Mouse (Mus musculus): ENCODE results near the gene Zfp219. TPM values are rescaled to one million over a fixed set of nuclear protein-coding genes. Genes with fewer than 3 reads are reported as not detected.
"Not testable (repeated sequence)": the region's sequence is repeated elsewhere in the genome, so short reads cannot be mapped to it uniquely, and the experiment has no call there.

The Zfp219 gene
- polyA plus RNA-seq (2012) = 59.0 and 77.2 TPM in 2 replicates

DNA sequence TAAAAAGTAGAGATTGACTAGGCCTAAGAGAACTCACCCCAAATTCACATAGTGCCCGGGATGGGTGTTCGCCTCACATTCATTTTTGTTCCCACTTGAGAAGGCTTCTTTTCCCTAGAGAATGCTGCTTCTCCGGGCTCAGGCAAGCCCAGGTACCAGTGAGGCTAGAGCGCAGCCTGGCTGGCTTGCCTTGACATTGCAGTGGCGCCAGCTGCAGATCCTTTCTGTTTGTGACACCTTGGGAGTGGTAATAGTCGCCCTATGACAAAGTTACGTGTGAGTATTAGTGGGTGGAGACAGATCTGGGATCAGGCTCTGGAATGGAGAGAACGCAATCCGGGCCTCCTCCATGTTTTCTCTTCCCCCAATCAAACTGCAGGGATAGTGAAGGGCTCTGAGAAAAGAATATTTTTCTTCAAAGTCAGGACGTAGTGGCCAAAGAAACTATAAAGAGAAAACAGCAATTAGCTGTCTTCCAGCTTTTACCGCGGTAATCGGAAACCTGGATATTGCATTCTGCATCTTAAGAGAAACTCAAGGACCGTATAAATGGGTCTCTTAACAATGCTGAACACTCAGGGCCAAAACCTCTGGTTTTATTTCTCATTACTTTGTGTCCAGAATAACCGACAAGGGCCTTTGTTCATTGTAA, at the start of gene Zfp219:
TSS of gene Zfp219 (minus strand) at position 248 of the 652 bp plus-strand sequence.
- no peak for TF ChIP-seq GATA1 (IDR thresholded peaks at IDR 0.05; ENCODE audit: low read length)

DNA sequence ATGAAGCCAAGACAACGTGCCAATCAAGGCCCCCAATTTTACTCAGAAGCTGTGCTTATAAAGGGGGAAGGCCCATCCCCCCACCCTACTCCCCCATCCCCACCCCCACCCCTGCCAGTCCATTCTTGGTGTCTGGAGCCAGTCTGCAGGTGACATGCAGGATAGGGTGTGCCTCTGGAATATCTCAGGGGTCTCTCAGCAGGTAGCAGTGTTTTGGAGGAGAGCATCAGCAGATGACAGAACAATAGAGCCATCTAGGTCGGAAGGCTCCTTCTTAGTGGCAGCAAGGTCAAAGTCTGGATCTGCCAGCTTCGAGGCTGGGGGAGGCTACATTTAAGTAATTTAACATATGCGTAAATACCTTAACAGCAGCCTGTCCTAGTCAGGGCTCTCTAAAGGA, 45.6 kb upstream of the Zfp219 start:
- no peak for TF ChIP-seq GATA1 (IDR thresholded peaks at IDR 0.05; ENCODE audit: low read length)

DNA sequence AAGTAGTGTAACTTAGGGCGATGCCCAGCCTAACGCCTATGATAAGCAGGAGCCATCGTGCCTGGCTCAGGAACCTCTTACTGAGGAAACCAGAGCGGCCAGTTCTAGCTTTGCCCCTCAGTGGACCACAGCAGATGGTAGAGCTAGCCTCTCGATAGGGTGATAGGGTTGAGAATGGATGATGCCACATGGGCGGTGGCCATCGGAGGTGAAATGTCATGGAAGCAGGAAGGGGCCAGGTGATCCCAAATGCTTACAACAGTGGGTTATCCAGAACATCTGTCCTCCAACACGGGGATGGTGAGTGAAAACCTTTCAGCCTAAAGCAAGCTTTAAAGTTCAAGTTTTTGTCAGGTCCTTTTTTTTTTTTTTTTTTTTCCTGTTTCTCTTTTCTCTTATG, 41.3 kb upstream of the Zfp219 start:
- TF ChIP-seq GATA1 (IDR thresholded peaks at IDR 0.05; ENCODE audit: low read length) = no peak

DNA sequence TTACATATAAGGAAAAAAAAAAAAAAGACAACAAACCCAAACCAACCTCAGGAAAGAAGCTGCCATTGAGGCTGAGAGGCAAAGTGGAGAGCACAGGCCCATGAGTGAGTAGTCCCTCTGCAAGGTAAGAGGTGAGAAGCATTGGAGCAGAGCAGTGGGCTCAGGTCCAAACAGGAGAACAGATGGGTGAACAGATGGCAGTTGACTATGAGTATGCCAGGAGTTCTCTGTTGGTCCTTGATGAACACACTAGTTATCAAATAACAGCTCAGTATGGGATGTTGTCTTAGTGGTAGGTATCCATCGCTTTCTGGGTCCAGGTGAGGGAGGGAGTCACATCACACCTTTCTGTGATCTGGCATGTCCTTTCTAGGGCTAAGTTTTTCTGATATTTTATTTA, 40.3 kb upstream of the Zfp219 start:
- TF ChIP-seq GATA1 (IDR thresholded peaks at IDR 0.05; ENCODE audit: low read length) = no peak

DNA sequence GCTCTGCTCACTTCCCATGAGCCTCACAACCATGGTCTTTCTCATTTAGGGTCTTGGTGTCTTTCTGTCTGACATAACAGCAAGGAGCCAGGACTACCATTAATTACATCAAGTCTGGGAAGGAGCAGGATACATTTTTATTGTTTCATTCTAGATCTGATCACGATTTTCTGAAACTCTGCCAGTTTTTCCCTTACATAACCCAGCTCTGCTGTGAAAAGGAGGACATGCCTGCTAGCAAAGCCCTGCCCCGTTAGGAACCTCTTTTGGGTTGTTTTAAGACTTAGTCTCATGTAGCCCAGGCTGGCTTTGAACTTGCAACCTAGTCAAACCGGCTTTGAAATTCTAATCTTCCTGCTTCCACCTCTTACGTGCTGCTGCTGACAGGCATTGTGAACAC, 39.4 kb upstream of the Zfp219 start:
- TF ChIP-seq GATA1 (IDR thresholded peaks at IDR 0.05; ENCODE audit: low read length) = no peak

DNA sequence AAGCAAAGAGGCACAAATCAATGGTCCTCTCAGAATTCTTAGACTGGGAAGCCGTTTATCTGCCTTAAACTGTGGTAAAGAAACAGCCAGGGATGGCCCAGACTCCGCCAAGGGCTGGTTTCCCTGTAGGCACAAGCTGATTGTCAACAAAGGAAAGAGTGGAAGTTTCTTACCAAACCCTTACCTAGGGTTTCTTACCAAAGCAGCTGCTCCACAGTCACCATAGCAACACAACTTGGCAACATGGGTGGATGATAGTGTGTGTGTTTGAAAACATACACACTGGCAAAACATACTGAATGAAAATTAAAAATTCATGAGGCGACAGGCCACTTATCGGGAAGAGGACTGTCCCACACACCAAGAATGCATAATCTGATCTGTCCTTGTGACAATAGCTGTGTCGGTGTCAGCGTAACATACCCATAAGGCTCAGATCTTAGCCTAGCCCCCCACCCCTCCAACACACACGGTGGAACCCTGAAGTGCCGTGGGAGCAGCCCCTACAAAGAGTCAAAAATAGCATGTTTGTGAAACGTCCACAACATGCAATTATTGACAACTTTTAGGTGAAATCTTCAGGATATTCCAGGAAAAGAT, 25.5 kb upstream of the Zfp219 start:
- no peak for TF ChIP-seq GATA1 (IDR thresholded peaks at IDR 0.05; ENCODE audit: low read length)

DNA sequence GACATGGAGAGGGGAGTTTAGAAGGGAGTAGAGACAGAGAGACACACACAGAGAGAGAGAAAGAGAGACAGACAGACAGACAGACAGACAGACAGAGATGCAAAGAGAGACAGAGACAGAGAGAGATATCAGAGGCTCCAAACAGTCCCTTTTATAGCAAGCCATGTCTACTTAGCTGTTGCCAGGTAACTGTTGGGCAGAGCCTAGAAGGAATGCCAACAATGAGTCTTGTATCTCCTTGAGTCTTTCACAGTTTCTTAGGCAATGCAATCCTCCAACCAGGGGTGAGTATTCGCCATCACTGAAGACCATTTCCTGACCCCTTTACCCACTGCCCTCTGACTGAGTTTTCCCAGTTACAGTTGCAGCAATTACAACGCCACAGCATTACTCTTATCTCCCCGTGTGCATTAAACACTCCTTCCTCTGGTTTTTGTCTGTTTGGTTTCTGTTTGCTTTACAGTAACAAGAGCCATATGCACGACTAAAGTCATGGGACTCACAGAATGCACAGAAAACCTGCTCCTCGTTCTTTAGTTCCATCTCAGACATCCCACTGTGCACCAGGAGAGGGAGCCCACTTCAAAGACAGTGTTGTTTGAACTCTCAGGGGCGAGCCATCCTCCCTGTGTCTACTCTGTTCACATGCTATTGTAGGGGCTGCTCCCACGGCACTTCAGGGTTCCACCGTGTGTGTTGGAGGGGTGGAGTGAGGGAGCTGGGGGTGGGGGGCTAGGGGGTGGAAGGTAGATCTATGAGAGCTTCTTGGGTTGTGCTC, 24.6 kb upstream of the Zfp219 start:
- no peak for TF ChIP-seq GATA1 (IDR thresholded peaks at IDR 0.05; ENCODE audit: low read length)

DNA sequence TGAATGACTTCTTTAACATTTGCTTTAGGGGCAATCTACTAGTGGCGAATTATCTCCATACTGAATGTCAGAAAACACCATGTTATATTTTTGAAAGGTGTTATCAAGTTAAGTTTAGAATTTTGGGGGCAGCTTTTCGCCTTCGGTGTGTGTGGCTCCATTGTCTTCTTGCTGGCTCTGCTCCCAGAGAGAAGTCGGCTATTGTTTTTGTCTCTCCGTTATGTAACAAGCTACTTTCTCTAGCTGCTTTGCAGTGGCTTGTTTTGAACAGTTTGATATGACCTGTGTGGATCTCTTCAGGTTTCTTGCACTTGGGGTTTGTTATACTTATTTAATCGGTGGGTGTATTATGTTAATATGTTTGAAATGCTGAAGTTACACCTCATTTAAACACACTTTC, 22.9 kb upstream of the Zfp219 start:
- no peak for TF ChIP-seq GATA1 (IDR thresholded peaks at IDR 0.05; ENCODE audit: low read length)

DNA sequence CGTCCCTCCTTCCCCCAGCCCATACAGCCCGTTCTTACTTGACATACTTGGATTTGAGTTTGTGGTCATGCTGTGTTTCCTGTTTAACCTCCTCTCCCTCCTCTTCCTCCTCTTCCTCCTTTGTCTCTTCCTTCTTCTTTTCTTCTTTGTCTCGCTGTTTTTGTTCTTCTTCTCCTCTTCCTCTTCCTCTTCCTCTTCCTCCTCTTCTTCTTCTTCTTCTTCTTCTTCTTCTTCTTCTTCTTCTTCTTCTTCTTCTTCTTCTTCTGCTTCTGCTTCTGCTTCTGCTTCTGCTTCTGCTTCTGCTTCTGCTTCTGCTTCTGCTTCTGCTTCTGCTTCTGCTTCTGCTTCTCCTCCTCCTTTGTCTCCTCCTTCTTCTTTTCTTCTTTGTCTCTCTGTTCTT, 21.8 kb upstream of the Zfp219 start, which contains the start of gene Olfr221:
TSS of gene Olfr221 (minus strand) at position 101 of the 400 bp plus-strand sequence.
- not testable (repeated sequence) for TF ChIP-seq GATA1 (IDR thresholded peaks at IDR 0.05; ENCODE audit: low read length)

DNA sequence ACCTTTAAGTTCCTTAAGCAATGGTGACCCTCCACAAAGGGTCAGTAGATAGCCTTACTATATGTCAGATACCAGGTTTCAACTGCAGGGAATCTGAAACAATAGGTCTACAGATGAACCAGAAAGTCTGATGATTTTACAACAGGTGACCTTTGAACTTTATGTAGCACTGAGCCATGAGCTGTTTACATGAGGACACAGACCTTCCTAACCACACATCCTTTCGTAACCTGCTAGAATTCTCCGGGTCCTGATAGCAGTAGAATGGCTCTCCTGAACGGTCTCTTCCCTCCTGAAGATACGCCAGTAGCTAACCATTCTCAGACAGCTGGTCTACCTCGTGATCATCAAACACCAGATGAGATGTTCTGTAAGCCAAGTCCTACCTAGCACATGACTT, 18.8 kb upstream of the Zfp219 start:
- TF ChIP-seq GATA1 (IDR thresholded peaks at IDR 0.05; ENCODE audit: low read length) = no peak

DNA sequence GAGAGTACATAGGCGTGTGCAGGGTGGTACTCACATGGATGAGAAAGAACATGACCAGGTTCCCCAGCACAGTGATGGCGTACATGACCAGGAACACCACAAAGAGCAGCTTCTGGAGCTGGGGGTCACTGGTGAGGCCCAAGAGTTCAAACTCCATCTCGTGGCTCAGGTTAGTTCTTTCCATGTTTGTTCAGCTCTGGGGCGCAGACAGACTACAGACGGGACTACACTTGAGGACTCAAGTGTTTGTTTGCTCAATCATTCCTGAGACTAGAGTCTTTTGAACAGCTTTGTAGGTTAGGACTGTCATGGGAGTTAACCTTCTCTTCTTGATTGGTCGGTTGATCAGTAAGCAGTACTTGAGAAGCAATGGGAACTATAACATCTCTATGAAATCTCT, 15.4 kb upstream of the Zfp219 start:
- TF ChIP-seq GATA1 (IDR thresholded peaks at IDR 0.05; ENCODE audit: low read length) = no peak

DNA sequence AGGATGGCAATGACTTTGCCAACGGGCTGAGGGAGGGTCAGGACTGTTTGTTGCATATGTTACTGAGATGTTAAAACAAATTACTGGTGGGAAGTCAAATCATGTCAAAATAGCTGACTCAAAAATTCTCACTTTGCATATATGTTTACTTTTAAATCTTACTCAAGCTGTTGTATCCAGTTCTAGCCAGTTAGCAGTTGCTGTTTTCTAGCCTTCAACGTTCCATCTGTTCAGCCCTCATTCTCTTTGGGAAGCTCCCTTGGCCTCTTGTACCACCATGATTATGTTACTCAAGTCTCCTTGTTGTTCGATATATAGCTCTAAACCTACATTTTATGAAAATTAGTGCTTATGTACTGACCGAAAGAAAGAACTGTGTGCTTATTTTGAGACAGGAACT, 5.8 kb upstream of the Zfp219 start:
- no peak for TF ChIP-seq GATA1 (IDR thresholded peaks at IDR 0.05; ENCODE audit: low read length)

DNA sequence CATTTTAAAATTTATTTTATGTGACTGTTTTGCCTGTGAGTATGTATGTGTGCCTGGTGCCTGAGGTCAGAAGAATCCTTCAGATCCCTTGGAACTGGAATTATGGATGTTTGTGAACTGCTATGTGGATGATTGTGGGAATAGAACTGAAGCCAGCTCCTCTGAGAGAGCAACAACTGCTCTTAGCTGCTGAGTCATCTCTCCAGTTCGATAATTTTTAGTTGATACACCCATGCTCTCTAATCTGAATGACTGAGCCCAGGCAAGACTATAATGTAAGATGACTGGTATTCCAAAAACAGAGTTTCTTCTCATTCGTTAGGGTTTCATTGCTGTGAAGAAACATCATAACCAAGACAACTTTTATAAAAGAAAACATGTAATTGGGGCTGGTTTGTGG, 3.6 kb upstream of the Zfp219 start:
- no peak for TF ChIP-seq GATA1 (IDR thresholded peaks at IDR 0.05; ENCODE audit: low read length)

DNA sequence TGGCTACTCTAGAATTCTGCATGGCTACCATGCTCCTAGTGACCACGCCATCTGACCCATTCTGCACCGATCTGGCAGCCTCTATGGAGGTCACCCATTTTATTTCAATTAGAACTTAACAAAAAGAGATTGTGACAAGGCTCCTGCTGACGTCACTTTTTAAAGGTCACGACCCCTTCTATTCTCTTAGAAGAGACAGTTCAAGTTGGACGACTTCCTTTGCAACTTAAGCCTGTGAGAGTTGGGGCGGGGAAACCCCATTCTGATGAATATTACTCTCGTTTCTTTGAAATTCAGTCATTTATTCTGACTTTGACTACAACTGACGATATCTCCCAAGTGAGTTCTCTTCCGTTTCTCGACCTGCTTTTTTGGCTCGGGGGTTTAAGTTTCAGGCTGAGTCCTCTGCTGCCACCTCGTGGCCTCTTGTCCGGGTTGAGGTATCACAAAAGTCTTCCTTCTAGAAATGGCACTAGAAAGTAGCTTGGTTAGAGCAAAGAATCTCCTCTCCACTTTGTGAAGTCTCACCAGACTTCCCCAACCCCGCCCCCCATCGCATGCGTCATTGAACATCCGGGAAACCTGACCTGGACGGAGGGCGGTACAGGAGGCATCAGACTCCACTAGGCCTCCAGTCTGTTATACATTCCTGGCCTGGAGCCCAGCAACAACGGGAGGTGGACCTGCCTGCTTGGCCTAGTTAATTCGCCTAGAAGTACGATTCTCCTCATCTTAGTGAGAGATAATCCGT, 2.4 kb upstream of the Zfp219 start:
- no peak for TF ChIP-seq GATA1 (IDR thresholded peaks at IDR 0.05; ENCODE audit: low read length)

DNA sequence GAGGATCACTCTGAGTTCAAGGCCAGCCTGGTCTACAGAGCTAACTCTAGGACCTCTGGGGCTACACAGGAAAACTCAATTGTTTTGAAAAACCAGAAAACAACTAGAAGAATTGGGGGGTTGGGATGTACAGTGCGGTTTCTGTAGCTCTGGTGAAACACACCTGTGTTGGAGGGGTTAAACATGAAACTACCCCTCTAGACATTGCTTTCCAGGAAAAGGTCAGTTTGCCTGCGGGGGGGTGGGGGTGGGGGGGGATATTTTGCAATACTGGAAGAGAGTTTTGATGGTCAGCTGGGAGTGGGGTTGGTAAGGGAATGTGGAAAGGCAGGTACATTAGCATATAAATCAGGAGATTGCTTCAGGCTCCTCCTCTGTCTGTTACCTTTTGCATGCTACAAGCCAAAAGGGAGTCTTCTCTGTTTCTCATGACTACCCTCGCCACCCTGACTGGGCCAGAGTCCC, 1.7 kb upstream of the Zfp219 start:
- TF ChIP-seq GATA1 (IDR thresholded peaks at IDR 0.05; ENCODE audit: low read length) = no peak

All from G1E-ER4 (cell line).